Mouse (Mus musculus) limb, embryonic 12.5 days (tissue): Measurements from ENCODE around the gene Taf8. TPM values are rescaled to one million over a fixed set of nuclear protein-coding genes. Genes with fewer than 3 reads are reported as not detected.
A peak's percentile ranks its signal among the peaks of the same experiment; 100 is the strongest.

Experiments used
- ATAC-seq: fragments of 200-750 bp; cut with Nextera tagmentation; 2 replicates; pipeline ENCODE4 v1.8.0; 2017; ENCODE audit warnings: low read depth, moderate TSS enrichment; ENCODE audit not compliant: insufficient number of reproducible peaks, insufficient read depth, low FRiP score, low TSS enrichment
- H3K27ac ChIP-seq: fragments of 300-500 bp; sonication (generic); 2 replicates; pipeline ENCODE4 v1.5.1; 2016; ENCODE audit warnings: mild to moderate bottlenecking, moderate library complexity
- H3K27me3 ChIP-seq: fragments of 300-500 bp; sonication (generic); 2 replicates; pipeline ENCODE4 v1.6.1; 2016; ENCODE audit warnings: mild to moderate bottlenecking, moderate library complexity
- H3K36me3 ChIP-seq: fragments of 300-500 bp; sonication (generic); 2 replicates; pipeline ENCODE4 v1.6.1; 2016; ENCODE audit warnings: mild to moderate bottlenecking, moderate library complexity
- H3K4me1 ChIP-seq: fragments of 300-500 bp; sonication (generic); replicated peaks from 2 replicates; pipeline ENCODE4 v1.6.1; 2016
- H3K4me2 ChIP-seq: fragments of 300-500 bp; sonication (generic); 2 replicates; pipeline ENCODE4 v1.6.1; 2016; ENCODE audit warnings: mild to moderate bottlenecking, moderate library complexity
- H3K4me3 ChIP-seq: fragments of 300-500 bp; sonication (generic); replicated peaks from 2 replicates; pipeline ENCODE4 v1.5.1; 2016; ENCODE audit warnings: mild to moderate bottlenecking
- H3K9ac ChIP-seq: fragments of 300-500 bp; sonication (generic); replicated peaks from 2 replicates; pipeline ENCODE4 v1.6.1; 2016; ENCODE audit warnings: mild to moderate bottlenecking, moderate library complexity
- H3K9me3 ChIP-seq: fragments of 300-500 bp; sonication (generic); 2 replicates; pipeline ENCODE4 v1.6.1; 2016; ENCODE audit warnings: mild to moderate bottlenecking, moderate library complexity
- WGBS: fragments of 180-500 bp; shearing (Covaris S2); methylation state at CpG from one replicate; pipeline ENCODE4 v1.1.7; 2016; 5-methylcytosine and 5-hydroxymethylcytosine counted together
- polyA plus RNA-seq: library from polyadenylated mRNA; unstranded; fragments of >200 nt; fragmentation: Nextera tagmentation; extraction: Ambion mirVana; gene quantifications from 2 replicates; pipeline ENCODE4 v1.2.1, GENCODE M21; 2016

Gene Taf8
- polyA plus RNA-seq, 1 experiment from 2014 or later, result 40.3 TPM

GRCm38 (mm10) chr17:47516232-47516631, 14.1 kb upstream of the Taf8 start:
- H3K27ac ChIP-seq, result no peak overlapping the region
- no peak overlapping the region for H3K9ac ChIP-seq
- H3K27me3 ChIP-seq, result no peaks in the 10 kb centered on the region
- ATAC-seq, result no peak
- peaks cover 37% of the 10 kb centered on the region for H3K4me1 ChIP-seq
- H3K4me3 ChIP-seq, result no peak overlapping the region
- H3K36me3 ChIP-seq, result no peaks in the 10 kb centered on the region
- 94% methylated on average over 3 of the region's 3 CpGs for WGBS
- no peaks in the 10 kb centered on the region for H3K9me3 ChIP-seq
- no peak overlapping the region for H3K4me2 ChIP-seq

GRCm38 (mm10) chr17:47515180-47515844, 13.2 kb upstream of the Taf8 start:
- no peak overlapping the region for H3K9ac ChIP-seq
- H3K36me3 ChIP-seq, result no peaks in the 10 kb centered on the region
- 83% methylated on average over 7 of the region's 7 CpGs for WGBS
- no peaks in the 10 kb centered on the region for H3K9me3 ChIP-seq
- H3K4me2 ChIP-seq, result no peak overlapping the region
- no peak for ATAC-seq
- H3K27me3 ChIP-seq, result no peaks in the 10 kb centered on the region
- no peak overlapping the region for H3K4me3 ChIP-seq
- peaks cover 33% of the 10 kb centered on the region for H3K4me1 ChIP-seq
- no peak overlapping the region for H3K27ac ChIP-seq

- Histone ChIP-seq H3K4me1 (peaks cover 34% of the 10 kb centered on the region), H3K27me3 (no peaks in the 10 kb centered on the region), H3K4me2 (no peak overlapping the region), H3K36me3 (no peaks in the 10 kb centered on the region), H3K4me3 (no peak overlapping the region), H3K9me3 (no peaks in the 10 kb centered on the region), H3K27ac (no peak overlapping the region), H3K9ac (no peak overlapping the region)
- no peak for ATAC-seq
- WGBS, result 72% methylated on average over 10 of the region's 10 CpGs
These were observed 11.1 kb upstream of the Taf8 start for GRCm38 (mm10) chr17:47512956-47513775.

- peak overlapping the region; percentile 28 for H3K4me3 ChIP-seq
- H3K4me2 ChIP-seq, result peak overlapping the region; percentile 52
- ATAC-seq, result peak; percentile 80
- 13% methylated on average over 25 of the region's 25 CpGs for WGBS
- H3K9ac ChIP-seq, result peak overlapping the region; percentile 18; the same call in 1 of the 2 replicates
- no peaks in the 10 kb centered on the region for H3K9me3 ChIP-seq
- H3K27me3 ChIP-seq, result no peaks in the 10 kb centered on the region
- H3K36me3 ChIP-seq, result no peaks in the 10 kb centered on the region
- peak overlapping the region; percentile 75 for H3K27ac ChIP-seq
- peaks cover 31% of the 10 kb centered on the region for H3K4me1 ChIP-seq
These were observed 9.3 kb upstream of the Taf8 start for GRCm38 (mm10) chr17:47511111-47512020.

- Histone ChIP-seq H3K27ac (peak overlapping the region; percentile 12; the same call in 1 of the 2 replicates), H3K4me3 (no peak overlapping the region), H3K9ac (no peak overlapping the region), H3K4me2 (no peak overlapping the region), H3K27me3 (no peaks in the 10 kb centered on the region), H3K4me1 (peaks cover 52% of the 10 kb centered on the region), H3K9me3 (no peaks in the 10 kb centered on the region), H3K36me3 (no peaks in the 10 kb centered on the region)
- 48% methylated on average over 9 of the region's 9 CpGs for WGBS
- no peak for ATAC-seq
These were observed 7.1 kb upstream of the Taf8 start for GRCm38 (mm10) chr17:47509031-47509705.

- H3K36me3 ChIP-seq, result no peaks in the 10 kb centered on the region
- no peaks in the 10 kb centered on the region for H3K27me3 ChIP-seq
- peak overlapping the region; percentile 87 for H3K27ac ChIP-seq
- no peaks in the 10 kb centered on the region for H3K9me3 ChIP-seq
- peaks cover 46% of the 10 kb centered on the region for H3K4me1 ChIP-seq
- no peak overlapping the region; the same call in 1 of the 2 replicates for H3K4me3 ChIP-seq
- peak; percentile 45; the same call in 1 of the 2 replicates for ATAC-seq
- H3K4me2 ChIP-seq, result peak overlapping the region; percentile 50
- whole genome bisulfite sequencing, result 38% methylated on average over 12 of the region's 12 CpGs
- H3K9ac ChIP-seq, result no peak overlapping the region
These were observed 6.0 kb upstream of the Taf8 start for GRCm38 (mm10) chr17:47508012-47508608.

GRCm38 (mm10) chr17:47507523-47507922, 5.4 kb upstream of the Taf8 start:
- Histone ChIP-seq H3K4me2 (peak overlapping the region; percentile 50), H3K4me3 (no peak overlapping the region), H3K4me1 (peaks cover 45% of the 10 kb centered on the region), H3K36me3 (no peaks in the 10 kb centered on the region), H3K9me3 (no peaks in the 10 kb centered on the region), H3K27me3 (no peaks in the 10 kb centered on the region), H3K9ac (no peak overlapping the region), H3K27ac (peak overlapping the region; percentile 57)
- ATAC-seq, result no peak
- WGBS, result 82% methylated on average over 2 of the region's 2 CpGs

GRCm38 (mm10) chr17:47506697-47507096, 4.6 kb upstream of the Taf8 start:
- H3K9me3 ChIP-seq, result no peaks in the 10 kb centered on the region
- H3K36me3 ChIP-seq, result no peaks in the 10 kb centered on the region
- no peak overlapping the region for H3K4me2 ChIP-seq
- peaks cover 41% of the 10 kb centered on the region for H3K4me1 ChIP-seq
- H3K9ac ChIP-seq, result no peak overlapping the region
- 91% methylated on average over 4 of the region's 4 CpGs for WGBS
- H3K27me3 ChIP-seq, result no peaks in the 10 kb centered on the region
- H3K4me3 ChIP-seq, result no peak overlapping the region
- ATAC-seq, result no peak
- H3K27ac ChIP-seq, result no peak overlapping the region

- peak overlapping the region; percentile 81; the same call in 1 of the 2 replicates for H3K4me2 ChIP-seq
- WGBS, result 81% methylated on average over 1 of the region's 1 CpGs
- H3K27ac ChIP-seq, result no peak overlapping the region
These were observed 4.0 kb upstream of the Taf8 start for GRCm38 (mm10) chr17:47506042-47506441.

GRCm38 (mm10) chr17:47505566-47505965, 3.5 kb upstream of the Taf8 start:
- H3K4me3 ChIP-seq, result peak overlapping the region; percentile 45
- peak overlapping the region; percentile 81 for H3K4me2 ChIP-seq
- H3K27ac ChIP-seq, result no peak overlapping the region; the same call in 1 of the 2 replicates
- ATAC-seq, result no peak
- H3K36me3 ChIP-seq, result peaks cover 1% of the 10 kb centered on the region; the same call in 1 of the 2 replicates
- H3K9ac ChIP-seq, result peak overlapping the region; percentile 61
- H3K9me3 ChIP-seq, result no peaks in the 10 kb centered on the region
- 85% methylated on average over 2 of the region's 2 CpGs for WGBS
- peaks cover 46% of the 10 kb centered on the region for H3K4me1 ChIP-seq
- H3K27me3 ChIP-seq, result no peaks in the 10 kb centered on the region

More at GRCm38 (mm10) chr17:47506042-47506441, 4.0 kb upstream of the Taf8 start:
- Histone ChIP-seq H3K9ac (peak overlapping the region; percentile 61; the same call in 1 of the 2 replicates), H3K4me3 (no peak overlapping the region), H3K4me1 (peaks cover 41% of the 10 kb centered on the region), H3K9me3 (no peaks in the 10 kb centered on the region), H3K36me3 (no peaks in the 10 kb centered on the region), H3K27me3 (no peaks in the 10 kb centered on the region)
- ATAC-seq, result no peak
